Mouse (Mus musculus) spleen, postnatal 0 days (tissue): ENCODE data around the gene Nphp4. TPM values are rescaled to one million over a fixed set of nuclear protein-coding genes. Genes with fewer than 3 reads are reported as not detected.

ENCODE experiments used
- polyA plus RNA-seq: library from polyadenylated mRNA; unstranded; fragments of >200 nt; fragmentation: Nextera tagmentation; extraction: Ambion mirVana; gene quantifications from 2 replicates; pipeline ENCODE4 v1.2.1, GENCODE M21; 2015

The Nphp4 gene
- 0.28 TPM in 1 of 2 replicates, not detected in the other for polyA plus RNA-seq

DNA sequence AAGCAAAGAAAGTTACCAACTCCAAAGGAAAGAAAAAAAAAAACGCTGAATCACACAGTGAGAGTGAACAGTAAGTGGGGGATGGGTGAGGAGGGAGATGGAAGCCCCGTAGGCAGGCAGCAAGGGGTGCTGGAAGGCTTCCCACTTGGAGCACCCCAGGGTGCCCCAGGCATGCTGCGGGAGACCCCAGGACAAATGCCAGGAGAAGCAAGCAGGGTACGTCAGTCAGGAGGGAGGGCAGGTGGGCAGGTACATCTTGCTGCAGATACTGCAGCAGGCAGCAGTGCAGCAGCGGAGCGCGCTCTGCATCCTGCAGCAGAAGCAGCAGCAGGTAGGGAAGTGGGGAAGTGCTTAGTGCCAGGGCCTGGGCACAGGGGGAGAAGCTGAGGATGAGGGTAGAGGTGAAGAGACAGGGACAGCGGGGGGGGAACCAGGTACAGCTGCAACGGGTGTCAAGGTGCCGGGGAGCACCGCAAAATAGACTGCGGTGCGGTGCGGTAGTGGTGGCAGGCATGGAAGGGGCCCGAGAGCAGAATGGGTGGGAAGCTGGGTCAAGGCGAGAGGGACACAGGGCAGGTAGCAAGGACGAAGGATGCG is at the start of gene Nphp4:
Nphp4 (plus strand) TSS at position 280 of the 597 bp plus-strand sequence.

GRCm38 (mm10) chr4:152477466-152478223 is 1.1 kb downstream of the Nphp4 start, which contains the start of gene Kcnab2:
Gene Kcnab2, minus strand, starts transcription at chr4:152477871.

Other genes with a start within 250 kb of the Nphp4 start
- gene Gpr153, start 202.5 kb upstream of the Nphp4 start, polyA plus RNA-seq = 4.1 and 5.8 TPM in 2 replicates
- not detected in 2 replicates for gene Hes3, start 185.0 kb upstream of the Nphp4 start, polyA plus RNA-seq
- gene Icmt, start 179.5 kb upstream of the Nphp4 start, polyA plus RNA-seq = 8.7 and 9.3 TPM in 2 replicates
- gene Rnf207, start 157.7 kb upstream of the Nphp4 start, polyA plus RNA-seq = 0.05 and 0.10 TPM in 2 replicates
- gene Rpl22, start 151.0 kb upstream of the Nphp4 start, polyA plus RNA-seq = 497 and 537 TPM in 2 replicates
- 0.04 and 0.05 TPM in 2 replicates for gene Chd5, start 138.1 kb upstream of the Nphp4 start, polyA plus RNA-seq
- 12.6 and 16.3 TPM in 2 replicates for gene Kcnab2, start 1.2 kb downstream of the Nphp4 start, polyA plus RNA-seq